Mouse (Mus musculus): ENCODE data around the gene Mier1.

GRCm38 (mm10) chr4:103197401-103197800 lies 83.2 kb downstream of the Mier1 start:
- TF ChIP-seq CTCF (IDR thresholded peaks at IDR 0.05; ENCODE audit: borderline replicate concordance, control insufficient read depth, extremely low read depth, insufficient read depth, low read length, poor library complexity) = no peak
- no peak for TF ChIP-seq POLR2A (IDR thresholded peaks at IDR 0.05; ENCODE audit: control insufficient read depth, extremely low read depth, insufficient read depth, low read length, poor library complexity)

All from thymus, adult 2 months (tissue).